Mouse (Mus musculus): ENCODE results near the gene Gpt2.

GRCm38 (mm10) chr8:85488631-85489030, 3.7 kb upstream of the Gpt2 start:
- no peak for TF ChIP-seq CTCF (IDR thresholded peaks at IDR 0.05; ENCODE audit: low read depth, low read length)
- TF ChIP-seq POLR2A (IDR thresholded peaks at IDR 0.05; ENCODE audit: borderline replicate concordance, low read depth, low read length): no peak

All from bone marrow macrophage, adult 2 months (primary cell).